Mouse (Mus musculus): ENCODE data around the gene Atrn. TPM values are rescaled to one million over a fixed set of nuclear protein-coding genes. Genes with fewer than 3 reads are reported as not detected.

The Atrn gene
- polyA plus RNA-seq, 1 experiment from 2014 or later = 10.1 TPM

DNA sequence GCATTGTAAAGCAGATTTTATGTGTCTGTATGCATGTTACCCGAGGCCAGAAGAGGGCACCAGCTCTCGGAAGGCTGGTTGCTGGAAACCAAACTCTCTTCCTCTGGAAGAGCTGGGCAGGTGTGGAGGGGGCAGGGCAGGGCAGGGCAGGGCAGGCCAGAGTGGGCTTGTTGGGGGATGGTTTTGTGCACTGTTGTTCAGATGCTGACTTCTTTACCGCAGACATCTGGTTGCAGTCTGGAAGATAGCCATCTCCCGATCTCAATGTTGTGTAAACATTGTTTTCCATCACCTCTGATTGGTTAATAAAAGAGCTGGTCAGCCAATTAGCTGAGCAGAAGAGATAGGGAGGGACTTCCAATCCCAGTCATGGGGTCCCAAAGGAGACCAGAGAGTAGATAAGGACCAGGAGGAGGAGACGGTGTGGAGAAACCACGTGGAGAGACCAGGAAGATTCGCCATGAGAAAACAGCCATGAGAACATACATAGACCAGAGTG is 138.1 kb downstream of the Atrn start:
- Histone ChIP-seq H3K4me2 (replicated peaks) (peak overlapping the region; percentile 21), H3K9me3 (no peaks in the 10 kb centered on the region), H3K27me3 (peaks cover 40% of the 10 kb centered on the region), H3K9ac (no peak overlapping the region), H3K4me1 (peaks cover 12% of the 10 kb centered on the region; the same call in 1 of the 2 replicates), H3K36me3 (no peaks in the 10 kb centered on the region), H3K4me3 (no peak overlapping the region), H3K27ac (no peak overlapping the region)
- 7% methylated on average over 7 of the region's 7 CpGs for WGBS
- ATAC-seq (ENCODE audit: insufficient number of reproducible peaks, insufficient read depth, low FRiP score, low TSS enrichment) = no peak

DNA sequence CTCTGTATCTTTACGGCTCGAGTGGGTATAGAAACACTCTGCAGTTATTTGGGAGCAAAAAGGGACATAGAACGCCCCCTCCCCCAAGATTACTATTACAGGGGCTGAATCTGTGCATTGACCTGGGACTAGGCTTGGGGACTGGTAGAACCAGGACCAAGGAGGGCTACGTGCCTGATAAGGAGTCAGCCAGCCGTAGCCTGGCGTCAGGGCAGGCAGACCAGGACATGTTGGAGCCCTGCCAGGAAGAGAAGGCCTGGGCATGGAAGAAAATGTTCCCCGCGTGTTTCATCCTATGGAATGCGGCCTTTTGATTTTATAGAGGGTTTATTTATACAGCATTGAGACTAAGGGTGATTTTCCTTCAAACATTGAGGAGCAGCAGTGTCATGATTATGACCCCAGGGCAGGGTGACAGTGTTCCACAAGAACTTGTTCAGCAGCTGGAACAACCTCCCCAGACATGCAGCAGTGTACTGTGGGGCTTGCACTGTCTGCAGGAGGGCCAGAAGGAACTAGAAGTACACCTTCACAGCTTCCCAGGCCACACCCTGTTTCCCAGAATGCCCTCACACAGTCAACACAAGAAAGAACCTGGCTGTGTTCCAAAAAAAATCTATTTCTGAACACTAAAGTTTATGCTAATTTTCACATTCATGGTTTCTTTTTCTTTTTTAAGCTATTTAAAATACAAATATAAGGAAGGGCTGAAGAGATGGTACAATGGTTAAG is 138.9 kb downstream of the Atrn start:
- Histone ChIP-seq H3K27ac (no peak overlapping the region), H3K9me3 (no peaks in the 10 kb centered on the region), H3K4me1 (peaks cover 12% of the 10 kb centered on the region; the same call in 1 of the 2 replicates), H3K36me3 (no peaks in the 10 kb centered on the region), H3K27me3 (peaks cover 33% of the 10 kb centered on the region), H3K9ac (no peak overlapping the region), H3K4me3 (no peak overlapping the region), H3K4me2 (replicated peaks) (no peak overlapping the region)
- no peak; the same call in 1 of the 2 replicates for ATAC-seq (ENCODE audit: insufficient number of reproducible peaks, insufficient read depth, low FRiP score, low TSS enrichment)
- 69% methylated on average over 9 of the region's 9 CpGs for WGBS

DNA sequence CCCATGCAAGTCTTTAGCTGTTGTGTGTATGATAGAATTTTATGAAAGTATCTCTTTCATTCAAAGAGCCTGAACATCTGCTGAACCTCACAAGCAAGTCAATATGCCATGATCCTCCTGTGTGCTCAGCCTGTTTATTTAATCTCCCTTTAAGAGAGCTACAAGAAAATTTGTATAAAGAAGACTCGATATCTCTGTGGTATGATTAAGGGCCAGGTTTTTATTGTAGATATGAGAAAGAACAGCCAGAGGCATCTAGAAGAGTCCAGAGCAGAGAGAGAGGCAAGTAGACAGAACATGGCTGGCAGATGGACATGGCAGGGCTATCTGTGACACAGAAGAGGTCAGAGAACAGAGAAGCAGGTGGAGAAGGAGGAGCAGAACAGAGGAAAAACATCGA is 139.7 kb downstream of the Atrn start:
- Histone ChIP-seq H3K4me2 (replicated peaks) (no peak overlapping the region), H3K27ac (no peak overlapping the region), H3K4me3 (no peak overlapping the region), H3K27me3 (peaks cover 30% of the 10 kb centered on the region), H3K9ac (no peak overlapping the region), H3K36me3 (no peaks in the 10 kb centered on the region), H3K4me1 (peaks cover 12% of the 10 kb centered on the region; the same call in 1 of the 2 replicates), H3K9me3 (no peaks in the 10 kb centered on the region)
- WGBS = 71% methylated on average over 2 of the region's 2 CpGs
- no peak for ATAC-seq (ENCODE audit: insufficient number of reproducible peaks, insufficient read depth, low FRiP score, low TSS enrichment)

DNA sequence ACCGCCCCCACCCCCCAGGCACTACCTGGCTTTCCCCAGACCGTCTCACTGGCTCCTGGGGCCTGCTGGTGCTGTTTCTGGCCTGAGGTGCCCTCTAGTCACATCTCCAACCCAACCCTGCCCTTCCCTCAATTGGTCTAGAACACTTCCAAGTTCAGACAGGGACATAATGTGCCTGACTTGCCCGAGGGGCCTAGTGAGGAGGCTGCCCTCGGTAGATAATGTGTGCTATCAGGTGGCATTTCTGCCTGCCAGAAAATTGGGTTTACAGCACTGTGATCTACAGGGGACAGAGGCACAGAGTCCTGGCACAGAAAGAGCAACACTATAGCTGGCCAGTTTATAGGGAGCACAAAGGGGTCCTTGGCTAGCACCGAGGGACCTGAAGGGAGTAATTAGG is 145.7 kb downstream of the Atrn start:
- 59% methylated on average over 5 of the region's 5 CpGs for WGBS
- Histone ChIP-seq H3K27ac (no peak overlapping the region), H3K27me3 (peaks cover 66% of the 10 kb centered on the region), H3K4me2 (replicated peaks) (no peak overlapping the region), H3K36me3 (no peaks in the 10 kb centered on the region), H3K9me3 (no peaks in the 10 kb centered on the region), H3K4me1 (peaks cover 31% of the 10 kb centered on the region), H3K4me3 (no peak overlapping the region), H3K9ac (no peak overlapping the region)
- ATAC-seq (ENCODE audit: insufficient number of reproducible peaks, insufficient read depth, low FRiP score, low TSS enrichment) = no peak

DNA sequence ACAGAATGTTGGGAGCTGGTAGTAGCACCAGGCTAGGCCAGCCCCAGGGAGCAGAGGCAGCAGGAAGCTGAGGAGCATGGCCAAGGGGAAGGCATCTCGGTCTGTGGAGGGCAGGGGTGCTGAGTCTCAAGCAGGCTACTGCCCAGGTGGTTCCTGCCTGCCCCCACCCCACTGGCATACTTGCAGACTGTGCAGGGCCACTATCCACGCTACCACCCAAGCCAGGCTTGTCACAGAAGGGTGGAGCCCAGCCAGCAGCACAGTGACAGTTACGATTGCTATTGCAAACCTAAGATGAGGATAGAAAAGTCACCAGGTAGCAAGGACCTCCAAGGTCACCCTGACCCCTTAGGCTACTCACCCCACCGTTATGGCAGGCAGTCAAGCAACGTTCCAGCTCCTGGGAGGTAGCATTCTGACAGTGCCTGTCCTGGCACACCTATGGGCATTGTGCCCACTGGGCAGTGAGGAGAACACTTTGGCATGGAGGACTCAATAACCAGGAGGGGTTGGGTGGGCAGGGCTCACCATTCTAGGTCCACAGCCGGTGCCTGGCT is 146.6 kb downstream of the Atrn start:
- H3K9me3 ChIP-seq = no peaks in the 10 kb centered on the region
- WGBS = 67% methylated on average over 6 of the region's 6 CpGs
- no peak overlapping the region for H3K27ac ChIP-seq
- no peak overlapping the region for H3K9ac ChIP-seq
- no peak overlapping the region for H3K4me2 ChIP-seq (replicated peaks)
- H3K4me1 ChIP-seq = peaks cover 31% of the 10 kb centered on the region
- no peak for ATAC-seq (ENCODE audit: insufficient number of reproducible peaks, insufficient read depth, low FRiP score, low TSS enrichment)
- no peak overlapping the region for H3K4me3 ChIP-seq
- H3K36me3 ChIP-seq = no peaks in the 10 kb centered on the region
- H3K27me3 ChIP-seq = peaks cover 72% of the 10 kb centered on the region

DNA sequence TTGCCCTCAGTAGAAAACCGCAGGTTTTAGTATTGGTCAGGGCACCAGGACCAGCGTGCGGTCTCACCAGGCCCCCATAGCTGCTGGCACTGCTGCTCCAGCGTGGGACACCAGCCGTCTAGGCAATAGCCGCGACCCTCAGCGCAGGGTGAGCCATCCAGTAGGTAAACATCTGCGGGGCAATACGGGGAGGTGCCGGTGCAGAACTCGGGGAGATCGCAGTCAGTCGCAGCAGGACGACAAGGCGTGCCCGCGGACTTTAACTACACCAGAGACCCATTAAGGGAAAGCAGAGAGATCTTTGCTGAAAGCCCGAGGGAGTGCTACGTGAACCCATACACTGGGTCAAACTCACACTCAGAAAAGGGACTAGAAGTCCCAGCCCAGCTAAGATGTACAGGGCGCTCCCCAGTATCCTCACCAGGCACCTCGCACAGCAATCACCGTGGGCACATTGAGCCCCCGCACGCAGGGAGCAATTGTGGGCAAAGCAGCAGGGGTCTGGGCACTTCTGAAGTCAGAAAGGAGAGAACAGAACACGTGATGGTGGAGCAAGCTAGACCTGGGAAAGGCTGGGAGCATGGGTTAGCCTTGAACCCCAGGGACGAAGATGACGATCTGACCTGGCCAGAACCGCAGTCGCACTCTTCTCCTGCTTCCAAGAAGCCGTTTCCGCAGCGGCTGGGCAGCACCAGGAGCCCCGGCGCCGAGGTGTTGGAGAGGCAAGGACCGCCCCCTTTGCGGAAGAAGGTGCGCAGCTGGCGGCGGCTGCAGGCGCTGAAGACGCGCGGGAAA is 147.8 kb downstream of the Atrn start:
- 2% methylated on average over 45 of the region's 45 CpGs for WGBS

DNA sequence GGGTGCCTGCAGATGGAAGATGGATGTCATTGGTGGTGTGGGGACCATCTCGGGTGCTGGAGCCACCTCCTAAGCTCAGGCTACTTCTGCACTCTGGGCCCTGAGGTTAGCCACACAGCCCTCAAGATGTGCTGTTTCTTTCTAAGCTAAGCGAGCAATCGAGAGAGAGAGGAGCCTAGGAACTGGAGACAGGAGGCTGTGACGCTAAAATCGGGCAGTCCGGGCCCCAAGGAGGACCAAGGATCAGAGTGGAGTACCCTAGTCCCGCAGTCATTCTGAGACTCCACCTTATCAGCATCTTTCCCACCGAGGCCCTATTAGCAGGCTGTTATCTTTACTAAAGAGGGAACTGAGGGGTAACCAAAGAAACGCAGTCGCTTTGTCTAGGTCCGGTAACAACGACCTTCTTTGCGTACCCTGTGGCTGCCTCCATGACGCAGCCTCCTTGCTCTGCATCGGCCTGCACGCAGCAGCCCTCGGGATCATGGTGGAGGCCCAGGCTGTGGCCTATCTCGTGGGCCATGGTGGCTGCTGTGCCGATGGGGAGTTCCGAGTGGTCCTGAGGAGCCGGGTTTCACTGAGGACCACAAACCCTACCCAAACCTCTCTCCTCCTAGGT is 148.5 kb downstream of the Atrn start:
- Histone ChIP-seq H3K4me2 (replicated peaks) (peak overlapping the region; percentile 50), H3K36me3 (no peaks in the 10 kb centered on the region), H3K9ac (0 out of 2 replicates have a peak overlapping the region, but pooled peaks have one; percentile 40), H3K9me3 (no peaks in the 10 kb centered on the region), H3K27me3 (peaks cover 72% of the 10 kb centered on the region), H3K27ac (no peak overlapping the region), H3K4me3 (peak overlapping the region; percentile 34), H3K4me1 (peaks cover 40% of the 10 kb centered on the region)
- no peak for ATAC-seq (ENCODE audit: insufficient number of reproducible peaks, insufficient read depth, low FRiP score, low TSS enrichment)
- WGBS = 3% methylated on average over 21 of the region's 21 CpGs

More for the DNA sequence above, 147.8 kb downstream of the Atrn start:
- Histone ChIP-seq H3K4me3 (peak overlapping the region; percentile 34), H3K36me3 (no peaks in the 10 kb centered on the region), H3K27ac (no peak overlapping the region), H3K4me1 (peaks cover 33% of the 10 kb centered on the region), H3K4me2 (replicated peaks) (peak overlapping the region; percentile 50), H3K27me3 (peaks cover 72% of the 10 kb centered on the region), H3K9me3 (no peaks in the 10 kb centered on the region), H3K9ac (peak overlapping the region; percentile 40; the same call in 1 of the 2 replicates)
- ATAC-seq (ENCODE audit: insufficient number of reproducible peaks, insufficient read depth, low FRiP score, low TSS enrichment) = no peak

DNA sequence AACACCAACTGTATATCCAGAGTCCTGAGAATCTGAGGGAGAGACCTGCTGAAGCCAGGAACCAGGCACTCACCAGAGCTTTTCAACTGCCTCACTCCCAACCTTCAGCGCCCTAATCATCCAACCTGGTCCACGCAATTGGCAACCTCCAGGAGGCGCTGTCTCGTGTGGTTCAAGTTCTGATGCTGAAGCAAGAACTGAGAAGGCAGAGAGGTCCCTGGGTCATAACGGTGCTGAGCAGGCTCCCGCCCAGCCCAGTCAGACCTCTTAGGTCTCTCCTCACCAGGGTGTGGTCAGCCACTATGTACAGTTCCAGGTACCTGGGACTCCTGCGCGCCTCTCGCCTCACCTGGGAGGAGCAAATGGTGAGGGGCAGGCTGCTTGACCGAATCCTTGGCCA is 149.3 kb downstream of the Atrn start:
- peak overlapping the region; percentile 50 for H3K4me2 ChIP-seq (replicated peaks)
- no peak overlapping the region for H3K9ac ChIP-seq
- H3K4me3 ChIP-seq = no peak overlapping the region
- 2% methylated on average over 10 of the region's 10 CpGs for WGBS
- H3K9me3 ChIP-seq = no peaks in the 10 kb centered on the region
- H3K4me1 ChIP-seq = peaks cover 49% of the 10 kb centered on the region
- peaks cover 70% of the 10 kb centered on the region for H3K27me3 ChIP-seq
- ATAC-seq (ENCODE audit: insufficient number of reproducible peaks, insufficient read depth, low FRiP score, low TSS enrichment) = no peak
- H3K36me3 ChIP-seq = no peaks in the 10 kb centered on the region
- H3K27ac ChIP-seq = no peak overlapping the region

DNA sequence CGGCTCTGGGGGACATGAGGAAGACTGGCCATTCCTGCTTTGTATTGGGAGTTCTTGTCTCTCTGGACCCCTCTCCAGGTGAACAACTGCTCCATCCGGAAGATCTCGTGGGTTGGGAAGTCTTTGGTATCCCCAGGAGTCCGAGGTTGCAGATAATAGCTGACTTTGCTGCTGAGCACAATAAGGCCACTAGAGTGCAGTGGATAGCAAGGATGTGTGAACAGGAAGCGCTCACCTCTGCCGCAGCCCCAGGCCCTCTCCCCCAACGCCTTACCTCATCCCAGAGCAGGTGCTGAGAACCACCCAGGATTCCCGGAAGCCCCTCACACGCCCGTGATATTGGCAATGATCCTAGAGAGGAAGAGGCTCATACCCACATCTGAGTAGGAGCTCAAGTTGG is 149.9 kb downstream of the Atrn start:
- Histone ChIP-seq H3K27me3 (peaks cover 65% of the 10 kb centered on the region), H3K9me3 (no peaks in the 10 kb centered on the region), H3K9ac (no peak overlapping the region), H3K4me3 (no peak overlapping the region), H3K36me3 (no peaks in the 10 kb centered on the region), H3K4me1 (peaks cover 55% of the 10 kb centered on the region), H3K27ac (no peak overlapping the region), H3K4me2 (replicated peaks) (peak overlapping the region; percentile 50)
- ATAC-seq (ENCODE audit: insufficient number of reproducible peaks, insufficient read depth, low FRiP score, low TSS enrichment) = no peak
- 5% methylated on average over 10 of the region's 10 CpGs for WGBS

DNA sequence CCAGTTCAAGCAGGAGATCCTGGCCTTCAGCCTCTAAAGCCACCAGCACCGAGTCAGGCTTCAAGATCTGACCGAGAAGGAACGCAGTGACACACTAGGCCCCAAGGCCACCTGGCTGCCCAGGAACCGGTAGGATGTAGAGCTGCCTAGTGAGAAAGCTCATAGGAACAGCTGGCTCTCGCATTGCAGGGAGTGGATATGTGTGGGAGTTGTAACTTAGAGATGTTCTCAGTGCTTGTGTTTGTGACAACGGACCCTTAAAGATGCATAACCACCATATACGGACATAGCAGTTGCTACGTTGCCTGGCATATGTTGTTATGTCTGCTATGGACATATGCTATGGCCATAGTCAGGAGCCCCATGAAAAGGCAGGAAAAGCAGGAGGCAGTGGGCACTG is 152.4 kb downstream of the Atrn start:
- Histone ChIP-seq H3K36me3 (no peaks in the 10 kb centered on the region), H3K9me3 (no peaks in the 10 kb centered on the region), H3K4me1 (peaks cover 58% of the 10 kb centered on the region), H3K27ac (no peak overlapping the region), H3K27me3 (peaks cover 60% of the 10 kb centered on the region), H3K9ac (no peak overlapping the region), H3K4me2 (replicated peaks) (no peak overlapping the region), H3K4me3 (no peak overlapping the region)
- 95% methylated on average over 8 of the region's 8 CpGs for WGBS
- ATAC-seq (ENCODE audit: insufficient number of reproducible peaks, insufficient read depth, low FRiP score, low TSS enrichment) = no peak

DNA sequence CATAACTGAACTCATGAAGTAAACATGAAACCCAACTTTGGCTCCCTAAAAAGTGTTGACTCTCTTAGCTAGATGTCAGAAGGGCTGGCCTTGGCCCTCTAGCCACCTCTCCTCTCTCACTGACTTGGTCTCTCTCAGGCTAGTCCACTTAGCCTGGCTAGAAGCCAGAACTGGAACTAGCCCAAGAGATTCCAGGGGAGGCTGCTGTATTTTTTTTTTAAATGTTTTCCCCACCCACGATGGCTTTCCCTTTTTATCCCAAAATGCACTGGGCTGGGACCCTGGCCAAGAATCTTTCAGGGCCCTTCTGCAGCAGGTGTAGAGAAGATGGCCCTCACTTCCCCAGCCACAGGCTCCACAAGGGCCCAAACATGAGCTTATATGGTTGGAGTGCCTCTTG is 153.1 kb downstream of the Atrn start:
- H3K9me3 ChIP-seq = no peaks in the 10 kb centered on the region
- H3K9ac ChIP-seq = no peak overlapping the region
- 44% methylated on average over 1 of the region's 1 CpGs for WGBS
- H3K4me3 ChIP-seq = no peak overlapping the region
- H3K27ac ChIP-seq = no peak overlapping the region
- no peak for ATAC-seq (ENCODE audit: insufficient number of reproducible peaks, insufficient read depth, low FRiP score, low TSS enrichment)
- no peaks in the 10 kb centered on the region for H3K36me3 ChIP-seq
- H3K4me1 ChIP-seq = peaks cover 51% of the 10 kb centered on the region
- peaks cover 56% of the 10 kb centered on the region for H3K27me3 ChIP-seq
- no peak overlapping the region for H3K4me2 ChIP-seq (replicated peaks)

All from embryonic facial prominence, embryonic 12.5 days (tissue).